Mouse (Mus musculus) frontal cortex, postnatal 14 days (tissue): Measurements from ENCODE around the gene Tmpo.
"Not testable (repeated sequence)": the region's sequence is repeated elsewhere in the genome, so short reads cannot be mapped to it uniquely, and the experiment has no call there.

Experiments used
- DNase-seq, 2 experiments: peaks; one replicate each; pipeline ENCODE4 v3.0.0; 2022; ENCODE audit warnings: low spot score in 2 of 2

Gene Tmpo

DNA sequence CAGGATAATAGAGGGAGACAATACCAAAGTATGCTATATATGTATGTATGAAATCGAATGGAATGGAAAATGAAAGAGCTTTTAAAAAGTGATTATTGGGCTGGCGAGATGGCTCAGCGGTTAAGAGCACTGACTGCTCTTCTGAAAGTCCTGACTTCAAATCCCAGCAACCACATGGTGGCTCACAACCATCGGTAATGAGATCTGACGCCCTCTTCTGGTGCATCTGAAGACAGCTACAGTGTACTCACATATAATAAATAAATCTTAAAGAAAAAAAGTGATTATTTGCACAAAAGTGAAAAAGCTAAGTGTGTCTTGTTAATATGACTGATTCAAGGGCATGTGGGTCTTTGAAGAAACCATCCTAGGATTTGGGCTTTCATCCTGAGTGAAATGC, 3.8 kb upstream of the Tmpo start:
- not testable (repeated sequence) for DNase-seq

DNA sequence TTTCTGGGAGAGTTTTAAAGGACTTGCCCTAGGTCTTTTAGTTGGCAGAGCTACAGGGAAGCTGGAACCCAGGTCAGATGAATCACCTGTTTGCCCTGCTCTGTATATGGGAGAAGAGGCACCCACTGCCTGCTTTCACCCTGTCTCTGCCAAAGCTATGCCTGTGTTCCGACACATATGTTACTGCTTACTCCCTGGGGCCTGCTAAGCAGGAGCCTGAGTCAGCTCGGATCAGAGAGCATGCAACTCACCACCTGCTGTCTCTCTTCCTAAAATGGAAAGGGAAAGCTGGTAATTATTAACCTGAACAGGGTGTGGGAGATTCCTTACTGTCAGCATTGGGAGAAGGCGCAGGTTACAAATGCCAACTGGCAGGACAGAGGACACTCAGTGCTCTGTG, 2.2 kb upstream of the Tmpo start:
- DNase-seq = no peak

DNA sequence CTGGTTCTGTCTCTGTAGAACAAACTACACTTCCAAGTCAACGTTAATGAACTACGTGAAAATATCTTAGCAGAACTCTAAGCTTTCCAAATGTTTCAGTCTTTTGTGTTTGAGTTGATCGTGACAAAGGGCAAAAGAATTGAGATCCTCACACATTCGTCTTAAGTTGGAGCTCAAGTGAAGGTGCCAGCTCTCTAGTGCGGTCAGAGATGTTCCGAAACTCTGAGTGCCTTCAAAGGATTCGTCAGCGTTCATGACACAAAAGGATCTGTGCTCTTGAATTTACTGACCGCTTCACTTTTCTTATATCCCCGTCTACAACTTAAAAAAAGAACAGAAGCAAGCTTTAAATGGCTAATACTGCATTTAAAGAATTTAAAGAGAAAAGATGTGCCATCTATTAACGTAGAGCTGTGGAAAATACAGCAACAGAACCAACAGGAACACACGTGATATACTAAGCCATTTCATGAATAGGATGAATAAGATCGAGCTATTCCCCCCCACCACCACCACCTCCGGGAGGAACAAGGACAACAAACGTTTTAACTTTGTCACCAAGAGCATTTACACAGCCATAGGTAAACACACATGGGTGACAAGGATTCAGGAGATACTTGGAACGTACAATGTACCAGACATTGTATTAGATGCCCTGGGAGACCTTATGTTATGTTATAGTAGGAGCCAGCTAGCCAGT, 1.3 kb upstream of the Tmpo start:
- no peak for DNase-seq

DNA sequence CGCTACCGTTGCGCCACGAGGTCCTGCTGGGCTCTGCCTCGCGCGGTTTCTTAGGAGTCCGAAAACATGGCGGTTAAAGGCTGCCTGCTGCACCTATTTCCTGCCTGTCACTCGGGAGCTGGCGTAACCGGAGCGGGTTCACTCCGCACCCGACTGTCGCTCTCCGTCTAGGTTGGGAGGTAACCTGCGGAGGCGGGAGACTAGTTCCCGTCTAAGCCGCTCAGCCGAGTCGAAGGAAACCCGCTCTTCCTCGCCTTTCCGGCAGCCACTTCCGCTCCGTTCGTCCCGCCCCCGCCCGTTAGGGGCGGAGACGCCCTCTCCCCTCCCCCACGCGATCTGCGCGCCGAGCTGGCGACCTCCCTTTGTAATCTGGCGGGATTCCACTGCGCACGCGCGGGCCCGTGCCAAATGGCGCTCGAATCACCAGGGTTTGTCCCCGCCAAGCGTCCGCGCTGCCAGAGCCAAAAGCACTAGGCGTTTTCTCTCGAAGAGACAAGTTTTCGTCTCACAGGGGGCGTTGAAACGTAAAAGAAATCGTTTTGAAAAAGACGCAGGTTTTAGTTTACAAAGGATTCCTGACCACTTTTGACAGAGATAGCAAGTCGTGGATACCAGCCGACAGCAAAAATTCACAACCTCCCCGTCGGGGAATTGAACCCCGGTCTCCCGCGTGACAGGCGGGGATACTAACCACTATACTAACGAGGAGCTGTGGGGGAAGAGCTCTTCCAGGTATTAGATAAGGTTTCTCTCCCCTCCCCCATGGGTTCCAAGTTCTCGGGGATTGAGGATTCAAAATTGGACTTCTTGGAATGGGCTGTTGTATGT, 560 bp upstream of the Tmpo start:
- DNase-seq = peak; percentile 96 to 99

DNA sequence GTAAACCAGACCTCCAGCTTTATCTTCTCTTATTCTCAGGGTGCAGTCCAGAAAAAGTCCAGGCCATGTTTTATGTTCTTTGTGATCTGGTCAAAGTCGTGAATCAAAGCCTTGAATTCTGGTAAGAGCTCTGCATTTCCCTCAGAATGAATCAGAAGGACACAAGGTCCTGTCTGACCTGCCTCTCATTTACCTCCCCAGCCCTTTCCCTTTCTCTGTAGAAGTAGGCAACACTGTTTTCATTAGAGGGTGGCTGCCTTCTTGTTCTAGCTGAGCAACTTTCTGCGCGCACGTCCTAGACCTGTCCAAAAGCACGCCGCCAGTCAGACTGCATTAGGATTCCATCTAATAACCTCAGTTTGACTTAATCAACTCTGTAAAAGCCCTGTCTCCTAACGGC, 814 bp downstream of the Tmpo start:
- DNase-seq = no peak

DNA sequence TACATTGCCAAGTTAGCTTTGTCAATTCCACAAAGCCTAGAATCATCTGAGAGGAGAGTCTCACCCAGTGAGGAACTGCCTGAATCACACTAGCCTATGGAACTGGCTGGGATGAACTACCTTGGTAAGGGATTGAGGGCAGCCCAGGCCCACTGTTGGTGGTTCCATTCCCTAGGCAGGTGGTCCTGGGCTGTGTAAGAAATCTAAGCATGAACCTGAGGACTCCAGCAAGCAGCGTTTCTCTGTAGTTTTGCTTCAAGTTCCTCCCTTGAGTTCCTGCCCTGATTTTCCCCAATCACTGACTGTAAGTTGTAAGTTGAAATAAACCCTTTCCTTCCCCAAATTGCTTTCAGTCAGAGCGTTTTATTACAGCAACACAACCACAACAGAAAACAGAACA, 1.3 kb downstream of the Tmpo start:
- DNase-seq = no peak

DNA sequence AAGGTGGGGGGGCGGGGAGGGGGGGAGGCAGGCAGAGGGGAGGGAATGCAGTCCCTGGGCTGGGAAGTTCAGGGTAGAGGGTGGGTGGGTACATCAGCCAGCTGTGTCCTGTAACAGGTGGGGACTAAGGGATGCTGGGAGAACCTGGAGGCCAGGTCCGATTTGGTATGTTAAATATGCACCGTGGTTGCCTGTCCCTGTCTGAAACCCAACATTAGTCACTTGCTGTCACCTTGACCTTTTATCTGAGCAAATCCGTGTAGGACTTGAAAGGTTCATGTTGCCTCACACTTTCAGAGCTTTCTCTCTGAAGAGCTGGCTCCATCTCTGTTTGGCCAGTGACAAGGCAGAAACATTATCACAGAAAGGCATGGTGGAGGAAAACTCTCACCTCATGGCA, 3.9 kb downstream of the Tmpo start:
- no peak for DNase-seq

DNA sequence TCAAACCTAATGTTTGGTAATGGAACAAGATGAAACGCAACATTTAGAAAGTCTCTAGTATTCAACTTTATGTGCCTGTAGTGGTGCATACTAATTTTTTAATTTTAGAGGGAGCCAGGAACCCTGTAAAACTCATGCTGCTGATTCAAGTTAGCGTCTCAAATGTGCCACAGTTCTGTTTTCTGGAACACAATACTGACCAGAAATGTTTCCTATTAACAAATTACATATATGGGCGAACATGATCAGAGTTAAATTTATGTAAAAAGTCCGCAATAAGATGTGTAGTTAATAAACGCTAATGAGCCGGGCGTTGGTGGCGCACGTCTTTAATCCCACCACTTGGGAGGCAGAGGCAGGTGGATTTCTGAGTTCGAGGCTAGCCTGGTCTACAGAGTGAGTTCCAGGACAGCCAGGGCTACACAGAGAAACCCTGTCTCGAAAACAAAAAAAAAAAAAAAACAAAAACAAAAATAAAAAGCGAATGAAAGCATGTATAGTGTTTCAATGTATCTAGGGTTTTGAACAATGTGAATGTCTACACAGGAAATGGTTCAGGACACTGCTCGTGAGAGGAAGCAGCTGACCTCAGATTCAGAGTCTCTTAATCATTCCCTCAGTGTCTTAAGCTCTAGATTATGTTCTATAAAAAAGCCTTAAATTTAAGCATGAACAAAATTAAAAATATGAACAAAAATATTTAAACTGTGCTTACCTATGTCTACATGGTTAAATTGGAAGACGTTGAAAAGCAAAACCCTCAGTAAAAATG, 8.6 kb downstream of the Tmpo start:
- DNase-seq = no peak

DNA sequence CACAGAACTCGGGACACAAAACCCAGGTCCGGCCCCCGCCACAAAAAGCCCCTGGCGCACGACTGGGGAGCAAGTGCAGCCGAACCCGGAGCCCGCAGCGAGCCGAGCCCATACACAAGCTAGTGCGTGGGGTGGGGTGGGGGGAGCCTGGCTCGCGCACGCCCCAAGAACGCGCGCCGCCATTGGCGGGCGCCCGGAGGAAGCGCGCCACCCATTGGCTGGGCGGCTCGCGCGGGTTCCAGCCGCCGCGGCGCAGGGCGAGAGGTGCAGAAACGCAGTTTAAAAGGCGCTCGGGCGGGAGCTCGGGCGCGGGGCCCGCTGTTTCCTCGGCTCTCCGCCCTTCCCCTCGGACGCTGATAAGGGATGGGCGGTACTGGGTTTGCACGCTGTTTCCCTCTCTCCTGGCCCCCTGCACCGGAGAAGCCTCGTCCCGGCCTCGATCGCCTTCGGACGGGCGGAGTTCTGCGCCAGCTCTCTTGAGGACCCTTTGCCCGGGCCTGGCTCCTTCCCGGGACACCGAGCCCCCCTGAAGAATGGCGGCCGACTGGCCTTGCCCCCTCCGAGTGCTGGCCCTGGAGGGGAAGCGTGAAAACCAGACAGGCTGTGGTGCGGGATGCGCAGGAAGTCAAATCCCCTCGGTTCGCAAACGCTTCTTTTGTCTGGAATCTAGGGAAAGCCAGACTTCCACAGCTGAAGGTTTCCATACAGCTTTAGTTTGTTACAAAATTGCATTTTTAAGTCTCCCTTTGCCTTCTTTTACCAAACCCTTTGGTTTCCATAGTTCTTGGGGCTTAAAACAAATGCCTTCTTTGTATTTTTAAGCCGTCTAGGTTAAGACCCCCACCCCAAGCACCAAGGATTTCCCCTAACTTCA, 9.4 kb downstream of the Tmpo start:
- peak; percentile 85 to 93 for DNase-seq

DNA sequence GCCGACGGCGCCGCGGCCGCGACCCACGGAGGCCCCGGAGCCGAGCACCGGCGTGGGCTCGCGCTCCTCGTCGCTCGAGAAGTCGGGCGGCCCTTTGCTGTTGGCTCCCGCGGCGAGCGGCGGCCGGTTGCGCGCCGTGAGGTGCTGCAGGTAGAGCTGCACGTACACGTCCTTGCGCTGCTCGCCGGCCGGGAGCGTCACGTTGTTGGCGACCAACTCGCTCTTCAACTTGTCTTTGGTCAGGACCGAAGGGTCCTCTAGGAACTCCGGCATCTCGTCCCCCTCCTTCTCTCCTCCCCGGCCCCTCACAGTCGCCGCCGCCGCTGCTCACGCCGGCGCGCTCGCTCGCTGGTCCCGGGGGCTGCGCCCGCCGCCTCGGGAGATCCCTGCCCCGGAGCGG, 10.1 kb downstream of the Tmpo start:
- no peak for DNase-seq

DNA sequence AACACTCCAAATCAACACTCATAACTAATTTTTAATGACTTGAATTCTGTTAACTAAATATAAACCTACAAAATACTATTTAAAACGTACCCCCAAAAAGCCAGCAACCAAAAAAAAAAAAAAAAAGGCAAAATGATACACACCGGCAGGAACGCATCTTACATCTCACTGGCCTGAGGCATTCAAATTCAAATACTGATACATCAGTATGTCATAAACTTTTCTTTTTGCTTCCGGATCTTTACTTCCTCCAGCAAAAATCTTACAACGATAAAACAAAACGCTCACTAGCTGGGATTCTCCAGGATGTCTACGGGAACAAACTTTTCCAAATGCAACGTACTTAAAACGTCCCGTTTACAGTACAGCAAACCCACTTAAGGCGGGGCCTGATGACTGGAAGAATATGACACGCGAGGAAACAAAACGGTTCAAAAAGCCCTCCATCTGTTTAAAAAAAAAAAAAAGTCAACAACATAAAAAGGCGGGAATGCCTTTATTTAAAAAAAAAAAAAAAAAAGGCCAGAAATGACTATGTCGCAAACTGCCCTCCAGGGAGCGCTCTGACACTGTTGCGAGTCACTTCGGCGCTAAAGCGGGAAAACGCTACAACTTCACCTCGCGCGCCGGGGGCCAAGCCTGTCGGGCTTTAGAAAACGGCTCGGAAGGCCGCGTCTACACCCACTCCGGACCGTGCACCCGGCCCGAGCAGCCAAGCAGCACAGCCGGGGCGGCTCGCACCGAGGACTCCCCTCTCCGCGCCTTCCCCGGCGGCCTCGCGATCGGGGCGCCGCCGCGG, 10.8 kb downstream of the Tmpo start:
- peak; percentile 48 to 73 for DNase-seq

DNA sequence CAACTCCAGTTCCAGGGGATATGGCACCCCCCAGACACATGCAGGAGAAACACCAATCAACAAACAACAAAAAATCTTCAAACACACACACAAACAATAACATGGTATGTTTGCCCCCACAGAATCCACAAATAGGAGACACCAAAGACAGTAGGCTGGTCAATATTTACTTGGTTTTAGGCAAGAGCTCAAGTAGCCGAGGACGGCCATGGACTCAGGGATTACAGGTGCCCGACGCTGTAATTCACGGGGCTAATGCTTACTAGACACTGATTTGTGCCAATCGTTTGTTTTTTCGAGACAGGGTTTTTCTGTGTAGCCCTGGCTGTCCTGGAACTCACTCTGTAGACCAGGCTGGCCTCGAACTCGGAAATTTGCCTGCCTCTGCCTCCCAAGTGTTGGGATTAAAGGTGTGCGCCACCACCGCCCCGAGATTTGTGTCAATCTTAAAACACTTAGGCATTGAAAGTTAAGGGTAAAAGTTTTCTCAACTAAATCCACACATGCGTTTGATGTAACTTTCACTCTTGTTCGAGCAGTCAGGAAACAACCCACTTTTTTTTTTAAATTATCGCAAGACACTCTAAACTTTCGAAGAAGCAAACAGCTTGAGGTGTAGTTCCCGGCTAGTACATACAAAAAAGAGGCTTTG, 11.6 kb downstream of the Tmpo start:
- no peak for DNase-seq

DNA sequence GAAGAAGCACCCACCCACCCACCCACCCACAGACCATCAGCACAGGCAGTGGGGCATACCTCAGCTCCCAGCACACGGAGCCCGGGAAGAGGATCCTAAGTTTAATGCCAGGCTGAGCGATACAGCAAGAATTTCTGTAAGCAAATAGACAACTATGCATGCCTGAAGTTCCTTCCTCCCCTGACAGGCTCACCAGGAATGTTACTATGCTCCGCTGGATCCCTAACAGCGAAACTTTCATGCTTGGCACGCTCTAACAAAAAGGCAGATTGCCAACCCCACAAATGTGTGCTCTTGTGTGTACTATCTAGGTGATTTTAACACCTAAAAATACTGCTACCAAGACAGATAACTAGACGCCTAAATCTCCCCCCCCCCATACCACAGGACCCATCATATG, 13.8 kb downstream of the Tmpo start:
- no peak for DNase-seq

DNA sequence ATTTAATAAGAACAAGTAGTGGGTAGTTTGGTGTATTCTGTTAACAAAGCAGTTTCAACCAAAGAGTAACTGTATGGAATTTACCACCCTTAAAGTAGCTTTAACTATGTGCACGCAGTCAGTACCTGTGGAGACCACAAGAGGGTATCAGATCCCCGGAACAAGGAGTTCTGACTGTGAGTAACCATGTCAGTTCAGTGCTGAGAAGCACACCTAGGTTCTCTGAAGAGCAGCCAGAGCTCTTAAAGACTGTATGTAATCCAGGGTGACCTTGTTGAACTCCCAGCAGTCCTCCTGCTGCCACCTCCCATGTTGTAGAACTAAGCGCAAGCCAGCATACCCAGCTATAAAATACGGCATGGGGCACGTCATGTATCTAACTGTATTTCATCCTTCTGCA, 14.2 kb downstream of the Tmpo start:
- DNase-seq = no peak

DNA sequence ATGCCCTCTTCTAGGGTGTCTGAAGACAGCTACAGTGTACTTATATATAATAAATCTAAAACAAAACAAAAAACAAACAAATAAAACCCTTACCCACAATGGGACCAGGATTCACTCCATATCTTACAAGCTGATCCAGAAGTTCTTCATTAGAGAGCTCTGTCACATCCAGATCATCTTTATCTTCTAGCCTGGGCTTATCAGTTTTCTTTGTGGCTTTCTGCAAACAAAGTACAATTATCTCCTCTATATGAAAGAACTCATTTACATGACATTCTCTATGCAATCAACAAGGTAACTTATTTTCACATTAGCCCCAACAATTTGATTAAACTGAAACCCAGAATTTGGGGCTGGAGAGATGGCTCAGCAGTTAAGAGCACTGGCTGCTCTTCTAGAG, 15.3 kb downstream of the Tmpo start:
- no peak for DNase-seq

DNA sequence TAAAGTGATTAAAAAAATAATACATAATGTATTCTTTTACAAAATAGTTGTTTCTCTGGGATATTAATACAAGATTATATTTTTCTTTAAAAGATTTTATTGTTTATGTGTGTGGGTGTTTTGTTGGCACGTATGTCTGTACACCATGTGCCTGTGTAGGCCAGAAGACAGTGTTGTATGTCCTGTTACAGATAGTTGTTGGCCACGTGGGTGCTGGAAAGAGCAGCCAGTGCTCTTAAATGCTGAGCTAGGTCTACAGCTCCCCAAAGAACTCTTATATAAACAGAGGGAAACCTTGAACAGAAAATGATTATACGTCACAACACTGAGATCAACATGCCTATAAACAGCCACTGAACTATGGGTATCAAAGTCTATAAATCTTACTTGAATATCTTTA, 16.6 kb downstream of the Tmpo start:
- no peak for DNase-seq

DNA sequence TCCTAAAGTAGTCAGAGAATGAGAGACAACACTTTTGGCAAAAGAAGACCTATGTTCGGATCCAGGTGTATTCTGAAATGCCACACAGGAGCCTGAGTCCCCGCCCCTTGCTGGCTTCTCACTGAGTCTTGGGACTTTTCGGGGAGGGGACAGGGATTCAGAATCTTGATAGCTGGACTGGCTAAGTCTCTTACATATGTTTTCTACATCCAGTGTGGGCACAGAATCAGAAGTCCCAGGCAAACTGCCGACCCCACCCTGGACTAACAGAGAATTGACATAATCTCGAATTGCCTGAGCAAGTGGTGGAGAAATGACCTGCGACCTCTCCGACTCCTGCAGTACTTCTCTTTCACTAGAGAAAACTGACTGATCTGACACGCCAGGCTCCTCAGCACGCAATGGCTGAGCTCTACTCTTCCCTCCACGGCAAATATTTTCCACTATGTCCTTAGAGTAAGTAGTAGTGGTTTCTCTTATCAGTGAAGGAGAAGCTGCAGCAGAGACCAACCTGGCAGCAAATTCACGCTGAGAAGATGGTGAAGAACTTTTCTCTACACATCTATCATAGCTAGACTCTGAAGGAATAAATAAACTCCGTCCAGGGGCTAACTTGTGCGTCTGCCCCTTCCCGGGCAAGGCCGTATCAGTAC, 18.5 kb downstream of the Tmpo start:
- DNase-seq = no peak

DNA sequence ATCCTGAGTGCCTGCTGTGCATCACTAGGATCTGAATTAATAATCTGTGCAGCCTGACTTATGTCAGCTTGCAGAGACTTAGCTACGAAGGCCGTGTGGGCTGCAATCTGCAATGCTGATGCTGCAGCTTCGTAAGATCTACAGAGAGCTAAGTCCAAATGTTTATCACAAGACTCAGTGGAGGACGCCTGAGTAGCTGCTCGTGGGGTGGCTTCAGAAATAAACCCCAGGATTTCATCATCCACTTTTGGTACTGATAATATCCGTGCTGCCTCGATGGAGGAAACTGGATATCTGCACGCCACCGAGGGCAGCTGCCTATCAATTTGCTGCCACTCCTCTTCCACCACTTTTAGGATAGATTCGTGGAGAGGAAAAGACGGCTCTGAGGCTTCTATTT, 19.0 kb downstream of the Tmpo start:
- DNase-seq = no peak

DNA sequence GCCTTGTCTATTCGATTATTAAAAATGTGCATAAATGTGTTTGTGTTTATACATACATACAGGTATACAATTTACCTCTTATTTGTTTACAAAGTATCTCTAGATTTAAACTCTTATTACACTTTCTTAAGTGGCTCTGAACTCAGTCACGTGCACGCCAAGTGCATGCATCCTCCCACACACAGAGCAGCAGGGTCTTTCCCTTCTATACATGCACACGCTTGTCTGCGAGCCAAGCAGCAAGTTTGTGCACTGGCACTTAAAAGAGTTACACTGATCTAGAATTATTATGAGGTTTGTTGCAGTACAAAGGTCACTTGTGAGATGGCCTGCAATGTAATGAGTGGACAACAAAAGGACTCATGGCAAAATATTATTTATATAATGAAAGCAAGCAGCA, 20.1 kb downstream of the Tmpo start:
- no peak for DNase-seq

DNA sequence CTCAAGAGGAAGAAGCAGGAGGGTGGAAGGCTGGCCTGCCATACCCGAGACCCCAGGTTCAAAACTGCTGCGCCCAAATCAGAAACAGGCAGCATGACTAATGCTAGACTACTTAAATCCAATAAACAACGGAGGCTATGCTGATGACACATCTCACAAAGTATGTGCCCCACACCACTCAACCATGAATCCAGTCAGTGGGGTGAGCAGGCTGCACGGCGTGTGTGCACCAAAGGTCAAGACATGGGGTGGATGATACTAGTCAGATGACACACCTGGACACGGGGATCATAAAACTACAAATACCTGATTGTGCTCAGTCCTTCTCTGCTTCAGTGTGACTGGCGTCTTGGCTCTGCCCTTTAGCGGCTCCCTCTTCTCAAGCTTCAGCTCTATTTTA, 22.7 kb downstream of the Tmpo start:
- DNase-seq = no peak
